Mouse (Mus musculus) heart, adult 9 months (tissue): ENCODE measurements around the gene Dusp28.

Source experiments
- DNase-seq, 2 experiments: peaks; one replicate each; pipeline ENCODE4 v3.0.0; 2022; ENCODE audit warnings: low spot score in 2 of 2

Gene Dusp28

GRCm38 (mm10) chr1:92937797-92938196, 31.0 kb downstream of the Dusp28 start:
- DNase-seq: no peak

GRCm38 (mm10) chr1:92939746-92940145, 33.0 kb downstream of the Dusp28 start:
- DNase-seq: no peak

GRCm38 (mm10) chr1:92943219-92943989, 36.6 kb downstream of the Dusp28 start:
- no peak for DNase-seq

GRCm38 (mm10) chr1:92947966-92948365, 41.2 kb downstream of the Dusp28 start:
- DNase-seq: no peak

- no peak for DNase-seq
These were observed 42.6 kb downstream of the Dusp28 start for GRCm38 (mm10) chr1:92949426-92949825.

- no peak for DNase-seq
These were observed 43.8 kb downstream of the Dusp28 start, which contains the start of gene Gpr35 for GRCm38 (mm10) chr1:92950607-92951006. Gene Gpr35, plus strand, starts transcription at chr1:92950865.

GRCm38 (mm10) chr1:92953641-92954040, 46.9 kb downstream of the Dusp28 start:
- no peak for DNase-seq

GRCm38 (mm10) chr1:92956571-92957335, 50.0 kb downstream of the Dusp28 start:
- DNase-seq: peak; percentile 46 to 68
